Mouse (Mus musculus): ENCODE measurements around the gene Senp6.

- TF ChIP-seq POLR2A (IDR thresholded peaks at IDR 0.05; ENCODE audit: insufficient read depth, low read depth, low read length) (no peak), CTCF (IDR thresholded peaks at IDR 0.05; ENCODE audit: insufficient read depth, low read depth, low read length) (no peak)
Observed at GRCm38 (mm10) chr9:80185737-80186136, 119.0 kb downstream of the Senp6 start.

Measured in olfactory bulb, adult 2 months (tissue).